Mouse (Mus musculus): ENCODE data around the gene Adipor2. TPM values are rescaled to one million over a fixed set of nuclear protein-coding genes. Genes with fewer than 3 reads are reported as not detected.
"Not testable (repeated sequence)": the region's sequence is repeated elsewhere in the genome, so short reads cannot be mapped to it uniquely, and the experiment has no call there.

Gene Adipor2
- polyA plus RNA-seq, 1 experiment from 2014 or later, result 36.5 TPM

GRCm38 (mm10) chr6:119443742-119444645 lies 26.5 kb upstream of the Adipor2 start:
- H3K4me2 ChIP-seq, result peak overlapping the region; percentile 8; the same call in 1 of the 2 replicates
- WGBS (ENCODE audit: insufficient replicate concordance), result 34% methylated on average over 12 of the region's 12 CpGs
- no peak overlapping the region for H3K4me3 ChIP-seq (replicated peaks)
- no peaks in the 10 kb centered on the region for H3K4me1 ChIP-seq (replicated peaks)
- no peak overlapping the region for H3K9ac ChIP-seq
- H3K9me3 ChIP-seq (replicated peaks), result no peaks in the 10 kb centered on the region
- H3K27me3 ChIP-seq, result peaks cover 40% of the 10 kb centered on the region
- H3K27ac ChIP-seq (replicated peaks), result no peak overlapping the region
- H3K36me3 ChIP-seq (replicated peaks), result no peaks in the 10 kb centered on the region
- 0 out of 2 replicates have a peak, but pooled peaks have one; percentile 26 for ATAC-seq (ENCODE audit: insufficient read depth)

GRCm38 (mm10) chr6:119442729-119443128 lies 25.2 kb upstream of the Adipor2 start:
- not testable (repeated sequence) for H3K9ac ChIP-seq; H3K27ac ChIP-seq (replicated peaks); H3K4me3 ChIP-seq (replicated peaks); H3K4me1 ChIP-seq (replicated peaks); H3K4me2 ChIP-seq; H3K36me3 ChIP-seq (replicated peaks); ATAC-seq (ENCODE audit: insufficient read depth); H3K9me3 ChIP-seq (replicated peaks)
- 59% methylated on average over 5 of the region's 5 CpGs for WGBS (ENCODE audit: insufficient replicate concordance)
- peaks cover 28% of the 10 kb centered on the region for H3K27me3 ChIP-seq

DNA sequence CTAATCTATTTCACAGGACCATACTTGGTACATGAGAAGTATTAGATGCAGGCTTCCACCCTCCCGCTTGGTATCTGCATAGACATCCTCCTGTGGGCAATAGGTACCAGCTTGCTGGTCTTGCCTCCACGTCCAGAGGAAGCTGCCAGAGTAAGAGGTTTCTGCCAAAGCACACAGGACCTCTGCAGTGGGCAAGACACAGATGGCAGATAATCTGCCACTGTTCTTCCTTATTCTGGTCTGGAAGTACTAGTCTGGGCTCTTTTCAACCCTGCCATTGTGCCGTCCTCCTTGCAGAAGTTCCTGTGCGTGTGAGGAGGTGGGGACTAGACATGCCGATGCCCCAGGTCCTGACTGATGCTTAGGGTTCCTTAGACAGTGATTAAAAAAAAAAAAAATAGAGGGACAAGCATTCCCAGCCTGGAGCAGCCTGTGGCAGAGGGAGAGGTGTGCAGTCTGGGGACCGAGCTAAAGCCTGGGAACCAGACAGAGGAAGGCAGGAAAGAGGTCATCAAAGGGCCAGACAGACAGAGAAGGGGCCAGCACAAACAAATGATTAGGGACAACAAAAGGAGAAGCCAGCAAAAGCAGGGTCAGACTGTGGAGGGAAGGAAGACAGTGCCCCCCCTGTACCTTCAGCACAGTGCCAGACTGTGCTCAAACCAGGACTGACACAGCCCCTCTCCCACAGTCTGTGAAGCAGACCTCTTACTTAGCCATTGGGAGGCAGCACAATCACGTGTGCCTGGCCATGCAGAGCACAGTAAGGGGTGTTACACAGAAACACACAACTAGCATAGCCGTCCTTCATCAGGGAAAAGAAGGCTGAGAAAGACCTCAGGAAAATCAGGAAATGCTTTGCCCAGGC lies 20.6 kb upstream of the Adipor2 start:
- Histone ChIP-seq H3K9me3 (replicated peaks) (no peaks in the 10 kb centered on the region), H3K9ac (no peak overlapping the region), H3K27ac (replicated peaks) (no peak overlapping the region), H3K4me1 (replicated peaks) (peaks cover 13% of the 10 kb centered on the region; the same call in 1 of the 2 replicates), H3K4me3 (replicated peaks) (no peak overlapping the region), H3K4me2 (no peak overlapping the region), H3K27me3 (no peaks in the 10 kb centered on the region), H3K36me3 (replicated peaks) (no peaks in the 10 kb centered on the region)
- ATAC-seq (ENCODE audit: insufficient read depth), result no peak
- WGBS (ENCODE audit: insufficient replicate concordance), result 28% methylated on average over 8 of the region's 8 CpGs

DNA sequence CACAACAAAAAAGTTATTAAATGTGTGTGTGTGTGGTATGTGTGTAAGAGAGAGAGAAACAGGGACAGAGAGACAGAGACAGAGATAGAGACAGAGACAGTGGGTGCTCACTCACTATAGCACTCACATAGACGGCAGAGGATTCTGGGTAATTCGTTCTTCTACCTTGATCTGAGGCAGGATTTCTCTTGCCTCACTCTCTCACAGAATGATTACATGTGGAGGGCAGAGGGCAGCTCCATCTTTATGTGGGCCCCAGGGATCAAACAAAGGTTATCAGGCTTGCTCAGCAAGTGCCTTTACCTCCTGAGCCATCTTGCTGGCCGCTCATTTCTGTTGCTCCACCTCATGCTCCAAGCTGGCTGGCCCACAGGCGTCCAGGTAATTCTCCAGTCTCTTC lies 16.9 kb upstream of the Adipor2 start:
- H3K27me3 ChIP-seq, result no peaks in the 10 kb centered on the region
- no peak overlapping the region for H3K9ac ChIP-seq
- no peak overlapping the region for H3K4me3 ChIP-seq (replicated peaks)
- no peak overlapping the region for H3K4me2 ChIP-seq
- H3K4me1 ChIP-seq (replicated peaks), result peaks cover 13% of the 10 kb centered on the region; the same call in 1 of the 2 replicates
- no peak overlapping the region for H3K27ac ChIP-seq (replicated peaks)
- ATAC-seq (ENCODE audit: insufficient read depth), result peak; percentile 15; the same call in 1 of the 2 replicates
- no peaks in the 10 kb centered on the region for H3K36me3 ChIP-seq (replicated peaks)
- H3K9me3 ChIP-seq (replicated peaks), result no peaks in the 10 kb centered on the region
- WGBS (ENCODE audit: insufficient replicate concordance), result 48% methylated on average over 4 of the region's 4 CpGs

GRCm38 (mm10) chr6:119431751-119432324 lies 14.3 kb upstream of the Adipor2 start:
- no peaks in the 10 kb centered on the region for H3K9me3 ChIP-seq (replicated peaks)
- no peak overlapping the region for H3K9ac ChIP-seq
- H3K4me2 ChIP-seq, result no peak overlapping the region
- H3K4me1 ChIP-seq (replicated peaks), result peaks cover 9% of the 10 kb centered on the region; the same call in 1 of the 2 replicates
- WGBS (ENCODE audit: insufficient replicate concordance), result 50% methylated on average over 6 of the region's 6 CpGs
- H3K36me3 ChIP-seq (replicated peaks), result no peaks in the 10 kb centered on the region
- no peak overlapping the region for H3K27ac ChIP-seq (replicated peaks)
- no peak for ATAC-seq (ENCODE audit: insufficient read depth)
- H3K4me3 ChIP-seq (replicated peaks), result no peak overlapping the region
- no peaks in the 10 kb centered on the region for H3K27me3 ChIP-seq

DNA sequence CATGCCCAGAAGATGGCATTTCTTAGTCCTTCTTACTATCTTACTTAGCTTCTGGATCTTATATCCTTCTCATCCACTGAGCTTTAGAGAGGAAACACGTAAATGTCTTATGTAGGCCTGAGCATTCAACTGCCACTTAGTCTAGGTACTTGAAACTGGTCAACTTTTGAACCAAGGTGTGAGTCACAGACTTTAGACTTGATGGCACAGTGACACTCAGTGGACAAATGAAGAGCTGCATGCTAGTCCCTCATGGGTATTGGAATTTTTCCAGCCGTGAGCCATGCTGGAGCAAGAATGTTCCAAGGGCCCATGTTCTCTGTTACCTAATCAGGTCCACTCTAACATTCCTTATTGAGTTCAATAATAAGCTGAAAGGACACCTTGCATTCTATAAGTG lies 13.0 kb upstream of the Adipor2 start:
- ATAC-seq (ENCODE audit: insufficient read depth), result no peak
- Histone ChIP-seq H3K4me1 (replicated peaks) (peaks cover 9% of the 10 kb centered on the region; the same call in 1 of the 2 replicates), H3K36me3 (replicated peaks) (no peaks in the 10 kb centered on the region), H3K4me2 (no peak overlapping the region), H3K4me3 (replicated peaks) (no peak overlapping the region), H3K27ac (replicated peaks) (no peak overlapping the region), H3K9ac (no peak overlapping the region), H3K9me3 (replicated peaks) (no peaks in the 10 kb centered on the region), H3K27me3 (no peaks in the 10 kb centered on the region)
- WGBS (ENCODE audit: insufficient replicate concordance), result 30% methylated on average over 2 of the region's 2 CpGs

DNA sequence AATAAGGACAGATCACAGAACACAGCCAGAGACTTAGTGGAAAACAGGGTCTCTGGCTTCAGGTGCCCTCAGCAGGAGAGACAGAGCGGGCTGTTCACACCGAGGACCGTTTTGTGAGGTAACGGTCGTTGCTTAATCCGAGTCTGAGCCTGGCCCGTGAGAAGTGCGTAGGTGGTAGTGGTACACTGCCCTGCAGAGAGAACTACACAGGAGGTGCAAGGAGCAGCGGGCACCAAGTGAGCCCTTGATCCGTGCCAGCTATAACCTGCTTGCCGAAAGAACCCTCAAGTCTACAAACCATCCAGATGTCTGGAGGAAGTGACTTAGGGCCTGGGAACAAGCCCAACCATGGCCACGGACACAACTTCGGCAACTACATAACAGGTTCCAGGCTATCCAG lies 11.8 kb upstream of the Adipor2 start:
- no peaks in the 10 kb centered on the region for H3K36me3 ChIP-seq (replicated peaks)
- H3K4me2 ChIP-seq, result no peak overlapping the region
- ATAC-seq (ENCODE audit: insufficient read depth), result no peak
- no peak overlapping the region for H3K9ac ChIP-seq
- H3K27me3 ChIP-seq, result no peaks in the 10 kb centered on the region
- no peaks in the 10 kb centered on the region for H3K9me3 ChIP-seq (replicated peaks)
- 84% methylated on average over 13 of the region's 13 CpGs for WGBS (ENCODE audit: insufficient replicate concordance)
- H3K4me1 ChIP-seq (replicated peaks), result 0 out of 2 replicates have a peak, but pooled peaks cover 1% of the 10 kb centered on the region
- no peak overlapping the region for H3K27ac ChIP-seq (replicated peaks)
- no peak overlapping the region for H3K4me3 ChIP-seq (replicated peaks)

DNA sequence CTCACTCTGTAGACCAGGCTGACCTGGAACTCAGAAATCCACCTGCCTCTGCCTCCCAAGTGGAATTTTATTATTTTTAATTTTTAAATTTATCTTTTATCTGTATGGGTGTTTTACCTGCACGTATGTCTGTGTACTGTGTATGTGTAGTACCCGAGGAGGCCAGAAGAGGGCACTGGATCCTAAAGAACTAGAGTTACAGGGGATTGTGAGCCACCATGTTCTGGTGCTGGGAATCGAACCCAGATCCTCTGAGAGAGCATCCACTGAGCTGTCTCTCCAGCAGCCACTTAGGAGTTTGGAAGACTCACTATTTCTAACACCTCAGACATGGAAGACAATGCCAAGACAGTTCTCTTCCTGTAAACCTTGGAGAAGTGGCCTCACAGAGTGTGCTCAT lies 11.1 kb upstream of the Adipor2 start:
- Histone ChIP-seq H3K27ac (replicated peaks) (no peak overlapping the region), H3K4me3 (replicated peaks) (no peak overlapping the region), H3K9ac (no peak overlapping the region), H3K27me3 (no peaks in the 10 kb centered on the region), H3K4me1 (replicated peaks) (no peaks in the 10 kb centered on the region), H3K4me2 (no peak overlapping the region), H3K9me3 (replicated peaks) (no peaks in the 10 kb centered on the region), H3K36me3 (replicated peaks) (no peaks in the 10 kb centered on the region)
- no peak for ATAC-seq (ENCODE audit: insufficient read depth)
- WGBS (ENCODE audit: insufficient replicate concordance), result 51% methylated on average over 3 of the region's 3 CpGs

DNA sequence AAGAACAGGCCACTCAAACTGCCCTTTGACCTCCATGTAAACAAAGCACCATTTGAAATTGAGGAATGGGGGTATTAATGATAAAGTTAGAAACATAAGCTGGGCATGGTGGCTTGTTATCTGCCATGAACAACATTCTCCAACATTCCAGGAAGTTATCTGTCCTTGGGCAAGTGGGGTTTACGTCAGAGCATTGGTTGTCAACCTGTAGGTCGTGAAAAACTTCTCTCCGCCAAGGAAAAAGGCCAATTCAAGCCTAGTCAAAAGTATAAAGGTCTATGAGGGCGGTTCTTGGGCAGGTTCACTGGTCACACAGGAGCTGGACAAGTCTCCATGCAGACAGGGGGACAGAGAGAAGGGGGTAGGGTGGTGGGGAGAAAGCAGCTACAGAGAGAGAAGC lies 3.5 kb upstream of the Adipor2 start:
- Histone ChIP-seq H3K9me3 (replicated peaks) (no peaks in the 10 kb centered on the region), H3K36me3 (replicated peaks) (no peaks in the 10 kb centered on the region), H3K4me2 (no peak overlapping the region), H3K9ac (no peak overlapping the region), H3K4me1 (replicated peaks) (peaks cover 19% of the 10 kb centered on the region), H3K27me3 (no peaks in the 10 kb centered on the region), H3K27ac (replicated peaks) (no peak overlapping the region), H3K4me3 (replicated peaks) (no peak overlapping the region)
- no peak for ATAC-seq (ENCODE audit: insufficient read depth)
- 37% methylated on average over 4 of the region's 4 CpGs for WGBS (ENCODE audit: insufficient replicate concordance)

DNA sequence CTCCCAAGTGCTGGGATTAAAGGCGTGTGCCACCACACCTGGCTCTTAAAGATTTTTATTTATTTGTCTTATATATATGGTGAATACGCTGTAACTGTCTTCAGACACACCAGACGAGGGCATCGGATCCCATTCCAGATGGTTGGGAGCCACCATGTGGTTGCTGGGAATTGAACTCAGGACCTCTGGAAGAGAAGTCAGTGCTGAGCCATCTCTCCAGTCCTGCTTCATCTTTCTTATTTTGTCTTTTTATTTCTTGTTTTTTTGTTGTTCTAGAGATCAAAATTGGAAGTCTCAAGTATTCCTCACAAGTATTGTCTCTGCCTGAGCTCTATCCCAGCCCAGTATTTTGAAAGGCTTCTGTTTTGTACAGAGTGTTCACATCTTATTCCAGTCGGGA lies 2.9 kb upstream of the Adipor2 start:
- H3K4me1 ChIP-seq (replicated peaks), result peaks cover 19% of the 10 kb centered on the region
- no peak overlapping the region for H3K9ac ChIP-seq
- H3K9me3 ChIP-seq (replicated peaks), result no peaks in the 10 kb centered on the region
- no peaks in the 10 kb centered on the region for H3K36me3 ChIP-seq (replicated peaks)
- H3K4me2 ChIP-seq, result no peak overlapping the region
- WGBS (ENCODE audit: insufficient replicate concordance), result 70% methylated on average over 5 of the region's 5 CpGs
- no peak for ATAC-seq (ENCODE audit: insufficient read depth)
- no peak overlapping the region for H3K4me3 ChIP-seq (replicated peaks)
- no peak overlapping the region for H3K27ac ChIP-seq (replicated peaks)
- no peaks in the 10 kb centered on the region for H3K27me3 ChIP-seq

DNA sequence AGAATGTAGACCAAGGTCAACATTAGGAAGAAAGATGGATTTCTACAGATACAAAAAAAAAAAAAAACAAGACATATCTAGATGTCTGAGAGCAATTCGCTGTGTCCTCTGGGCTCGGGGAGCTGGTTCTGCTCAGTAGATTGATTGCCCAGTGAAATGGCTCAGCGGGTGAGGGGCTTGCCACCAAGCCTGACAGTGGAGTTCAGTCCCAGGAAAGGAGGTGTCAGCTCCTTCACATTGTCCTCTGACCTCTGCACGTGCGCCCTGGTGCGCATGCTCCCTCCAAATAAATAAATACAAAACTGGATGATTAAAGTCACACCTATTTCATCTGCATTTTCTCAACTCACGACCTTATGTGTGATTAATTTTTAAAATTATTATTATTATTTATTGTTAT lies 1.9 kb upstream of the Adipor2 start:
- Histone ChIP-seq H3K9me3 (replicated peaks) (no peaks in the 10 kb centered on the region), H3K27ac (replicated peaks) (no peak overlapping the region), H3K4me1 (replicated peaks) (peaks cover 19% of the 10 kb centered on the region), H3K4me3 (replicated peaks) (no peak overlapping the region), H3K36me3 (replicated peaks) (no peaks in the 10 kb centered on the region), H3K27me3 (no peaks in the 10 kb centered on the region), H3K9ac (no peak overlapping the region), H3K4me2 (no peak overlapping the region)
- 71% methylated on average over 7 of the region's 7 CpGs for WGBS (ENCODE audit: insufficient replicate concordance)
- no peak for ATAC-seq (ENCODE audit: insufficient read depth)

Data from liver, embryonic 15.5 days (tissue).